Mouse (Mus musculus) heart, adult 2 months (tissue): ENCODE data around the gene B4galt1.
"Not testable (repeated sequence)": the region's sequence is repeated elsewhere in the genome, so short reads cannot be mapped to it uniquely, and the experiment has no call there.

Experiments
- CTCF ChIP-seq: fragments of 200-600 bp; IDR thresholded peaks from 2 replicates; pipeline ENCODE4 v1.8.1; 2022; ENCODE audit warnings: antibody characterized with exemption, mild to moderate bottlenecking, moderate library complexity
- EP300 ChIP-seq: fragments of 200-500 bp; IDR thresholded peaks from 2 replicates; pipeline ENCODE4 v1.6.1; 2011; ENCODE audit warnings: low read depth, low read length, control low read depth; ENCODE audit not compliant: insufficient read depth
- POLR2A ChIP-seq: fragments of 200-500 bp; IDR thresholded peaks from 2 replicates; pipeline ENCODE4 v1.6.1; 2011; ENCODE audit warnings: mild to moderate bottlenecking, low read depth, low read length, control low read depth; ENCODE audit not compliant: insufficient read depth

- TF ChIP-seq CTCF, POLR2A: not testable (repeated sequence)
- peak; percentile 95 for TF ChIP-seq EP300
Measured at GRCm38 (mm10) chr4:40798833-40799555, 54.8 kb downstream of the B4galt1 start.
